Mouse (Mus musculus): ENCODE measurements around the gene Ccdc17.

The Ccdc17 gene

GRCm38 (mm10) chr4:116644326-116644725 is 47.9 kb downstream of the Ccdc17 start:
- in situ Hi-C loops (cut with MboI, MseI), result no loop called here

GRCm38 (mm10) chr4:116645624-116646023 is 49.2 kb downstream of the Ccdc17 start:
- in situ Hi-C loops (cut with MboI, MseI), result no loop called here

DNA sequence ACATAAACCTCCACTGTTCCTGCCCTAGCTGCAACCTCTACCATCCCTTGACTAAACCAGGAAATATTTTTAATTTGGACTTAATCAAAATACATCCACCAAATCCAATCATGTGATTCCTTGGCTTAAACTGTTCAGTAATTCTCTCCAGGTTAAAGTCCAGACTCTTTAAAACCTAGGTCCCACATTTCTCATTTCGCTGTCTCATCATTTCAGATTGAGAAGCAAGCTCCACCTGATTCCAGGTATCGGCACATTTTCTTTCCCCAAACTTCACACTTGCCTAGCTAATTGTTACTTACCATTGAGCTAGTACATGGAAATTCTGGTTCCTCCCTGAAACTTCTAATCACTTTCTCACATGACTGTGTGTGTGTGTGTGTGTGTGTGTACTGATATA is 53.0 kb downstream of the Ccdc17 start:
- in situ Hi-C loops (cut with MboI, MseI), result no loop called here
